Mouse (Mus musculus) induced T-regulatory cell, adult 2 months (primary cell): ENCODE data around the gene Acly.

Experiments used
- DNase-seq: peaks from one replicate; pipeline ENCODE4 v3.0.0-alpha.2; 2012; ENCODE audit warnings: low read depth

The Acly gene

GRCm38 (mm10) chr11:100527458-100528374, at the start of gene Acly:
Gene Acly, minus strand, starts transcription at chr11:100528000.
- peak; percentile 99 for DNase-seq

GRCm38 (mm10) chr11:100576256-100576655, 48.5 kb upstream of the Acly start:
- no peak for DNase-seq

GRCm38 (mm10) chr11:100575484-100575855, 47.7 kb upstream of the Acly start:
- DNase-seq: no peak

GRCm38 (mm10) chr11:100574708-100575483, 47.1 kb upstream of the Acly start, which contains the start of gene Cnp:
Gene Cnp, plus strand, starts transcription at chr11:100574904.
- DNase-seq: peak; percentile 90

GRCm38 (mm10) chr11:100574188-100574587, 46.4 kb upstream of the Acly start:
- DNase-seq: peak; percentile 79

- DNase-seq: peak; percentile 57
These were observed 43.4 kb upstream of the Acly start for GRCm38 (mm10) chr11:100571202-100571567.

GRCm38 (mm10) chr11:100570430-100571201, 42.8 kb upstream of the Acly start:
- peak; percentile 90 for DNase-seq

- DNase-seq: no peak
These were observed 42.0 kb upstream of the Acly start for GRCm38 (mm10) chr11:100569789-100570188.

- no peak for DNase-seq
These were observed 40.9 kb upstream of the Acly start for GRCm38 (mm10) chr11:100568692-100569091.

GRCm38 (mm10) chr11:100567815-100568245, 40.0 kb upstream of the Acly start:
- DNase-seq: no peak

GRCm38 (mm10) chr11:100567229-100567628, 39.4 kb upstream of the Acly start:
- DNase-seq: no peak

GRCm38 (mm10) chr11:100564703-100565102, 36.9 kb upstream of the Acly start:
- DNase-seq: no peak

GRCm38 (mm10) chr11:100564297-100564696, 36.5 kb upstream of the Acly start:
- no peak for DNase-seq

GRCm38 (mm10) chr11:100561748-100562147, 33.9 kb upstream of the Acly start:
- DNase-seq: no peak

GRCm38 (mm10) chr11:100559476-100559875, 31.7 kb upstream of the Acly start:
- DNase-seq: no peak

- DNase-seq: no peak
These were observed 29.8 kb upstream of the Acly start for GRCm38 (mm10) chr11:100557563-100557962.

GRCm38 (mm10) chr11:100555583-100555982, 27.8 kb upstream of the Acly start:
- DNase-seq: peak; percentile 87

GRCm38 (mm10) chr11:100552842-100553241, 25.0 kb upstream of the Acly start:
- no peak for DNase-seq

GRCm38 (mm10) chr11:100550101-100550500, 22.3 kb upstream of the Acly start:
- DNase-seq: no peak

GRCm38 (mm10) chr11:100549466-100549865, 21.7 kb upstream of the Acly start:
- no peak for DNase-seq

GRCm38 (mm10) chr11:100548141-100548540, 20.3 kb upstream of the Acly start:
- no peak for DNase-seq

- DNase-seq: no peak
These were observed 19.2 kb upstream of the Acly start for GRCm38 (mm10) chr11:100546955-100547354.
